Mouse (Mus musculus) C2C12 (cell line): ENCODE data around the gene H1foo. TPM values are rescaled to one million over a fixed set of nuclear protein-coding genes. Genes with fewer than 3 reads are reported as not detected.

Experiments
- H3K27me3 ChIP-seq: one replicate; pipeline ENCODE4 v1.6.1; 2011; ENCODE audit not compliant: control insufficient read depth, insufficient read depth, insufficient read length
- H3K36me3 ChIP-seq: one replicate; pipeline ENCODE4 v1.6.1; 2011; ENCODE audit not compliant: control insufficient read depth, insufficient read depth
- H3K4me3 ChIP-seq: one replicate; pipeline ENCODE4 v1.5.1; 2011; ENCODE audit warnings: mild to moderate bottlenecking, control low read depth; ENCODE audit not compliant: poor library complexity, insufficient read depth, severe bottlenecking
- H3K79me2 ChIP-seq: one replicate; pipeline ENCODE4 v1.6.1; 2011; ENCODE audit not compliant: control insufficient read depth, insufficient read depth
- H3K79me3 ChIP-seq: one replicate; pipeline ENCODE4 v1.6.1; 2011; ENCODE audit warnings: low read depth, control low read depth
- H3ac ChIP-seq: one replicate; pipeline ENCODE3; 2011; ENCODE audit warnings: low read depth; ENCODE audit not compliant: control insufficient read depth, insufficient read length
- CEBPB ChIP-seq: IDR thresholded peaks from one replicate; pipeline ENCODE4 v1.6.1; 2011; ENCODE audit warnings: low read depth, mild to moderate bottlenecking, control low read depth, moderate library complexity
- CTCF ChIP-seq: IDR thresholded peaks from one replicate; pipeline ENCODE4 v1.5.1; 2011; ENCODE audit not compliant: control insufficient read depth, insufficient read depth, insufficient read length
- FOSL1 ChIP-seq: IDR thresholded peaks from one replicate; pipeline ENCODE4 v1.8.0; 2011; ENCODE audit warnings: mild to moderate bottlenecking, low read length; ENCODE audit not compliant: poor library complexity, insufficient read depth, severe bottlenecking
- MAX ChIP-seq: IDR thresholded peaks from one replicate; pipeline ENCODE4 v1.6.1; 2011; ENCODE audit warnings: mild to moderate bottlenecking, control low read depth
- MYOD1 ChIP-seq: IDR thresholded peaks from one replicate; pipeline ENCODE4 v1.6.1; 2011; ENCODE audit warnings: low read depth; ENCODE audit not compliant: control insufficient read depth, insufficient read length
- MYOG ChIP-seq: IDR thresholded peaks from one replicate; pipeline ENCODE4 v1.6.1; 2011; ENCODE audit not compliant: control insufficient read depth, insufficient read length; ENCODE audit errors: extremely low read depth
- USF1 ChIP-seq: IDR thresholded peaks from one replicate; pipeline ENCODE4 v1.6.1; 2011; ENCODE audit warnings: low read depth, mild to moderate bottlenecking, control low read depth, moderate library complexity
- polyA plus RNA-seq: library from polyadenylated mRNA; unstranded; fragments of >200 nt; fragmentation: generic; extraction: Trizol; gene quantifications from one replicate; pipeline ENCODE4 v1.2.1, GENCODE M21; 2012; ENCODE audit warnings: missing spikeins

H1foo gene
- polyA plus RNA-seq, 1 experiment = not detected

- no peaks in the 10 kb centered on the region for H3K79me3 ChIP-seq
- H3ac ChIP-seq = no peak overlapping the region
- H3K27me3 ChIP-seq = no peaks in the 10 kb centered on the region
- TF ChIP-seq MYOD1 = no peak
- no peak for TF ChIP-seq CTCF
- TF ChIP-seq USF1 = no peak
- no peak overlapping the region for H3K4me3 ChIP-seq
- peaks cover 5% of the 10 kb centered on the region for H3K36me3 ChIP-seq
- H3K79me2 ChIP-seq = no peaks in the 10 kb centered on the region
These were observed 27.5 kb downstream of the H1foo start for GRCm38 (mm10) chr6:115972083-115972764.

GRCm38 (mm10) chr6:115973139-115973875, 28.6 kb downstream of the H1foo start:
- no peak for TF ChIP-seq FOSL1
- TF ChIP-seq MYOG = no peak
- TF ChIP-seq MAX = no peak
- no peak for TF ChIP-seq CTCF
- no peak for TF ChIP-seq MYOD1
- TF ChIP-seq CEBPB = no peak
- TF ChIP-seq USF1 = no peak
- no peak overlapping the region for H3ac ChIP-seq
- no peaks in the 10 kb centered on the region for H3K79me3 ChIP-seq

GRCm38 (mm10) chr6:115973881-115974662, 29.3 kb downstream of the H1foo start:
- Histone ChIP-seq H3K36me3 (peaks cover 5% of the 10 kb centered on the region), H3K27me3 (no peaks in the 10 kb centered on the region), H3K4me3 (no peak overlapping the region), H3K79me3 (no peaks in the 10 kb centered on the region), H3K79me2 (no peaks in the 10 kb centered on the region), H3ac (no peak overlapping the region)
- TF ChIP-seq CEBPB (no peak), USF1 (no peak), FOSL1 (no peak), MYOD1 (no peak), MYOG (no peak), MAX (no peak), CTCF (no peak)

More at GRCm38 (mm10) chr6:115973139-115973875, 28.6 kb downstream of the H1foo start:
- Histone ChIP-seq H3K27me3 (no peaks in the 10 kb centered on the region), H3K79me2 (no peaks in the 10 kb centered on the region), H3K4me3 (no peak overlapping the region), H3K36me3 (peaks cover 5% of the 10 kb centered on the region)

GRCm38 (mm10) chr6:115975606-115976005, 30.9 kb downstream of the H1foo start:
- Histone ChIP-seq H3K27me3 (no peaks in the 10 kb centered on the region), H3K79me3 (no peaks in the 10 kb centered on the region), H3ac (no peak overlapping the region), H3K4me3 (no peak overlapping the region), H3K79me2 (no peaks in the 10 kb centered on the region), H3K36me3 (peaks cover 5% of the 10 kb centered on the region)
- no peak for TF ChIP-seq CEBPB
- peak; percentile 7 for TF ChIP-seq FOSL1

GRCm38 (mm10) chr6:115977810-115978209, 33.1 kb downstream of the H1foo start:
- no peaks in the 10 kb centered on the region for H3K79me3 ChIP-seq
- no peaks in the 10 kb centered on the region for H3K79me2 ChIP-seq
- H3K27me3 ChIP-seq = no peaks in the 10 kb centered on the region
- H3K4me3 ChIP-seq = no peak overlapping the region
- H3K36me3 ChIP-seq = peaks cover 5% of the 10 kb centered on the region
- no peak for TF ChIP-seq MYOG
- TF ChIP-seq MAX = no peak
- TF ChIP-seq CTCF = no peak
- TF ChIP-seq FOSL1 = no peak
- TF ChIP-seq MYOD1 = no peak
- no peak for TF ChIP-seq USF1
- no peak for TF ChIP-seq CEBPB
- H3ac ChIP-seq = no peak overlapping the region

- no peak overlapping the region for H3K4me3 ChIP-seq
- no peaks in the 10 kb centered on the region for H3K27me3 ChIP-seq
- H3K79me3 ChIP-seq = no peaks in the 10 kb centered on the region
These were observed 33.9 kb downstream of the H1foo start for GRCm38 (mm10) chr6:115978596-115978995.

More at GRCm38 (mm10) chr6:115978596-115978995, 33.9 kb downstream of the H1foo start:
- no peak for TF ChIP-seq CEBPB
- TF ChIP-seq MYOD1 = no peak
- TF ChIP-seq CTCF = no peak
- no peak for TF ChIP-seq USF1
- TF ChIP-seq MAX = no peak
- TF ChIP-seq FOSL1 = no peak
- TF ChIP-seq MYOG = no peak
- Histone ChIP-seq H3K36me3 (peaks cover 5% of the 10 kb centered on the region), H3K79me2 (no peaks in the 10 kb centered on the region), H3ac (no peak overlapping the region)
